Mouse (Mus musculus) cerebellum, adult 9-11 months (tissue): Measurements from ENCODE around the gene Gm42742.

Source experiments
- DNase-seq: peaks from one replicate; pipeline ENCODE4 v3.0.0; 2022

Gene Gm42742

GRCm38 (mm10) chr7:127019306-127019960, 1.5 kb downstream of the Gm42742 start:
- peak; percentile 73 for DNase-seq

- peak; percentile 71 for DNase-seq
Measured at GRCm38 (mm10) chr7:127018416-127019305, 2.2 kb downstream of the Gm42742 start.

- peak; percentile 68 for DNase-seq
Measured at GRCm38 (mm10) chr7:127017950-127018345, 2.9 kb downstream of the Gm42742 start.

GRCm38 (mm10) chr7:127016971-127017949, 3.6 kb downstream of the Gm42742 start, which contains the start of gene Pagr1a:
Gene Pagr1a, minus strand, starts transcription at chr7:127017352.
- peak; percentile 99 for DNase-seq

GRCm38 (mm10) chr7:127016486-127016938, 4.4 kb downstream of the Gm42742 start:
- no peak for DNase-seq

GRCm38 (mm10) chr7:127016481-127016485, 4.6 kb downstream of the Gm42742 start, which contains the start of gene Pagr1b:
Gene Pagr1b, minus strand, starts transcription at chr7:127016484.
- DNase-seq = no peak

- DNase-seq = peak; percentile 87
Measured at GRCm38 (mm10) chr7:127016081-127016480, 4.8 kb downstream of the Gm42742 start.

- no peak for DNase-seq
Measured at GRCm38 (mm10) chr7:127014993-127015392, 5.9 kb downstream of the Gm42742 start.

GRCm38 (mm10) chr7:127014320-127014719, 6.6 kb downstream of the Gm42742 start, which contains the start of gene Mvp:
Gene Mvp, minus strand, starts transcription at chr7:127014621.
- DNase-seq = peak; percentile 79

- DNase-seq = peak; percentile 63
Measured at GRCm38 (mm10) chr7:127013385-127013784, 7.5 kb downstream of the Gm42742 start.

GRCm38 (mm10) chr7:127012845-127013244, 8.1 kb downstream of the Gm42742 start:
- DNase-seq = peak; percentile 54

- peak; percentile 51 for DNase-seq
Measured at GRCm38 (mm10) chr7:127012374-127012773, 8.5 kb downstream of the Gm42742 start.

- DNase-seq = peak; percentile 67
Measured at GRCm38 (mm10) chr7:127011717-127012116, 9.2 kb downstream of the Gm42742 start.

- DNase-seq = no peak
Measured at GRCm38 (mm10) chr7:127011051-127011450, 9.8 kb downstream of the Gm42742 start.

GRCm38 (mm10) chr7:127009307-127010085, 11.4 kb downstream of the Gm42742 start:
- peak; percentile 81 for DNase-seq

- peak; percentile 100 for DNase-seq
Measured at GRCm38 (mm10) chr7:127008239-127009019, 12.5 kb downstream of the Gm42742 start.

- DNase-seq = peak; percentile 63
Measured at GRCm38 (mm10) chr7:127007313-127008024, 13.4 kb downstream of the Gm42742 start.

GRCm38 (mm10) chr7:127004122-127004875, 16.6 kb downstream of the Gm42742 start:
- DNase-seq = no peak

GRCm38 (mm10) chr7:127003620-127004019, 17.3 kb downstream of the Gm42742 start:
- no peak for DNase-seq

GRCm38 (mm10) chr7:126999568-126999967, 21.3 kb downstream of the Gm42742 start:
- no peak for DNase-seq
